Mouse (Mus musculus) embryonic facial prominence, embryonic 14.5 days (tissue): ENCODE results near the gene Olfr718-ps1. TPM values are rescaled to one million over a fixed set of nuclear protein-coding genes. Genes with fewer than 3 reads are reported as not detected.
"Not testable (repeated sequence)": the region's sequence is repeated elsewhere in the genome, so short reads cannot be mapped to it uniquely, and the experiment has no call there.

ENCODE experiments used
- ATAC-seq: fragments of 200-750 bp; cut with Nextera tagmentation; 2 replicates; pipeline ENCODE4 v1.8.0; 2017; ENCODE audit warnings: low read depth, moderate number of reproducible peaks, moderate TSS enrichment
- DNase-seq: peaks from one replicate; pipeline ENCODE4 v3.0.0-alpha.2; 2015; ENCODE audit warnings: low spot score
- H3K27ac ChIP-seq: fragments of 300-500 bp; sonication (generic); replicated peaks from 2 replicates; pipeline ENCODE4 v1.5.1; 2014; ENCODE audit warnings: low read depth, mild to moderate bottlenecking, low read length, moderate library complexity
- H3K27me3 ChIP-seq: fragments of 300-500 bp; sonication (generic); replicated peaks from 2 replicates; pipeline ENCODE4 v1.6.1; 2014; ENCODE audit warnings: low read length; ENCODE audit not compliant: control insufficient read depth, insufficient read depth
- H3K36me3 ChIP-seq: fragments of 300-500 bp; sonication (generic); 2 replicates; pipeline ENCODE4 v1.6.1; 2014; ENCODE audit warnings: low read length, mixed read lengths; ENCODE audit not compliant: control insufficient read depth, insufficient read depth
- H3K4me1 ChIP-seq: fragments of 300-500 bp; sonication (generic); 2 replicates; pipeline ENCODE4 v1.6.1; 2014; ENCODE audit warnings: antibody characterized with exemption, low read length; ENCODE audit not compliant: control insufficient read depth, insufficient read depth
- H3K4me2 ChIP-seq: fragments of 300-500 bp; sonication (generic); 2 replicates; pipeline ENCODE4 v1.6.1; 2014; ENCODE audit warnings: low read depth, mild to moderate bottlenecking, low read length, moderate library complexity, mixed read lengths
- H3K4me3 ChIP-seq: fragments of 300-500 bp; sonication (generic); 2 replicates; pipeline ENCODE4 v1.5.1; 2014; ENCODE audit warnings: low read depth, mild to moderate bottlenecking, low read length
- H3K9ac ChIP-seq: fragments of 300-500 bp; sonication (generic); 2 replicates; pipeline ENCODE4 v1.6.1; 2014; ENCODE audit warnings: low read depth, mild to moderate bottlenecking, low read length, moderate library complexity, mixed read lengths
- H3K9me3 ChIP-seq: fragments of 300-500 bp; sonication (generic); 2 replicates; pipeline ENCODE4 v1.6.1; 2016; ENCODE audit warnings: low read length; ENCODE audit not compliant: control insufficient read depth
- whole genome bisulfite sequencing: fragments of 180-500 bp; shearing (Covaris S2); extraction: QIAGEN DNeasy Blood & Tissue Kit; methylation state at CpG from one replicate; pipeline ENCODE4 v1.1.7; 2014; 5-methylcytosine and 5-hydroxymethylcytosine counted together
- polyA plus RNA-seq: library from polyadenylated mRNA; unstranded; fragments of >200 nt; fragmentation: Nextera tagmentation; extraction: Ambion mirVana; gene quantifications from 2 replicates; pipeline ENCODE4 v1.2.1, GENCODE M21; 2014

Gene Olfr718-ps1
- polyA plus RNA-seq, 1 experiment from 2014 or later, result not detected

- Histone ChIP-seq H3K36me3 (no peaks in the 10 kb centered on the region), H3K27ac (no peak overlapping the region), H3K9me3 (0 out of 2 replicates have a peak, but pooled peaks cover 3% of the 10 kb centered on the region), H3K4me2 (no peak overlapping the region), H3K27me3 (no peaks in the 10 kb centered on the region), H3K9ac (no peak overlapping the region), H3K4me3 (no peak overlapping the region), H3K4me1 (no peaks in the 10 kb centered on the region)
- WGBS, result 94% methylated on average over 7 of the region's 7 CpGs
- ATAC-seq (no peak), DNase-seq (no peak)
Measured at GRCm38 (mm10) chr5:143135042-143135441, 12.3 kb downstream of the Olfr718-ps1 start.

- 86% methylated on average over 3 of the region's 6 CpGs for WGBS
- not testable (repeated sequence) for H3K4me1 ChIP-seq, H3K27me3 ChIP-seq, H3K4me2 ChIP-seq, H3K9ac ChIP-seq, H3K27ac ChIP-seq, ATAC-seq, H3K9me3 ChIP-seq, H3K36me3 ChIP-seq, DNase-seq, H3K4me3 ChIP-seq
Measured at GRCm38 (mm10) chr5:143134216-143135010, 13.0 kb downstream of the Olfr718-ps1 start.

DNA sequence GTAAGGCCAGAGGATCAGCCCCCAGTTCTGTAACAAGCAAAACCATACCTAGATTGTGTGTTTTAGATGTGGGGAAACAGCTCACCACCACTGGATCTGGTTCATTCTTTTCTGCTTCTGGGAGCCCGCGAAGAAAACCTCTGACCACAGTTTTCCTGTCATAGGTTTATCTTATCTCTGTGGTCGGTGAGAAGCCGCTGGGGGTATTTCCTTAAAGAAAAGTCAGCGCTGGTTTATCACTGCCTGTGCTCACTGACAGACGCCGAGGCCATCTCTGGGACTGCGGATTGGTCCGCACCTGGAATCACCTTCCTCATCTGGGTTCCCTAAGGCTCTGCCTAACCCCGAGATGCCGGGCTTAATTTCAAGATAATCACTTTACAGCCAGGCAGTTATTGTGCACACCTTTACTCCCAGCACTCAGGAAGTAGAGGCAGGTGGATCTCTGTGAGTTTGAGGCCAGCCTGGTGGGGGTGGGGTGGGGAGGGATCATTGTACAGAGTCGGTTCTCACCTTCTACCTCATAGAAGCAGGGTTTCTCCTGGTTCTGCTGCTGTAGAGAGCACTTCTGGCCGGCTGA, 14.4 kb downstream of the Olfr718-ps1 start:
- H3K9ac ChIP-seq, result no peak overlapping the region
- H3K4me3 ChIP-seq, result no peak overlapping the region
- no peaks in the 10 kb centered on the region for H3K27me3 ChIP-seq
- no peak overlapping the region for H3K4me2 ChIP-seq
- ATAC-seq, result no peak
- no peaks in the 10 kb centered on the region for H3K36me3 ChIP-seq
- WGBS, result 71% methylated on average over 13 of the region's 13 CpGs
- H3K4me1 ChIP-seq, result no peaks in the 10 kb centered on the region
- no peak overlapping the region for H3K27ac ChIP-seq
- peaks cover 18% of the 10 kb centered on the region for H3K9me3 ChIP-seq
- no peak for DNase-seq

GRCm38 (mm10) chr5:143130342-143130741, 17.0 kb downstream of the Olfr718-ps1 start:
- DNase-seq (no peak), ATAC-seq (no peak)
- Histone ChIP-seq H3K4me1 (no peaks in the 10 kb centered on the region), H3K27me3 (no peaks in the 10 kb centered on the region), H3K4me3 (no peak overlapping the region), H3K9ac (no peak overlapping the region), H3K27ac (no peak overlapping the region), H3K9me3 (peaks cover 18% of the 10 kb centered on the region), H3K36me3 (no peaks in the 10 kb centered on the region), H3K4me2 (no peak overlapping the region)
- WGBS, result 87% methylated on average over 7 of the region's 7 CpGs

DNA sequence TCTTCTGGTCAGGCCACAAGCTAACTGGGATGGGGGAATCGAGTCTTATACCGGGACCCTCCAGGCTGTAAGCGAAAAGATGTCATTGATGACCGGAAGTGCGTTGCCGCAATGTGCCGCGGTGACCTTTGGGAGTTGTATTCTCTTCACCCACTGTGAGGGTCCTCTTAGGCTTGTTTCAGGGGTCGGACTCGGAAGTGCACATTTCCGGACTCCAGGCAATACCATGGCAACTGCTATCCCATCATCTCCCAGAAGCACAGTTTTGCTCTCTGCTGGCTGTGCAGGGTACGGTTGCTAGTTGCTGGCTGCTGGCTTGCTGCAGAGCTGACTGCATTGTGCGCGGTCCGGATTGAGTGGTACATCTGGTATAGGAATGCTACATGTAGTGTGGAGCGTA, 18.3 kb downstream of the Olfr718-ps1 start:
- H3K9me3 ChIP-seq, result peaks cover 18% of the 10 kb centered on the region
- ATAC-seq (no peak), DNase-seq (no peak)
- H3K27me3 ChIP-seq, result no peaks in the 10 kb centered on the region
- no peak overlapping the region for H3K9ac ChIP-seq
- no peak overlapping the region for H3K4me3 ChIP-seq
- no peaks in the 10 kb centered on the region for H3K36me3 ChIP-seq
- 97% methylated on average over 16 of the region's 16 CpGs for WGBS
- no peak overlapping the region for H3K4me2 ChIP-seq
- no peaks in the 10 kb centered on the region for H3K4me1 ChIP-seq
- H3K27ac ChIP-seq, result no peak overlapping the region

DNA sequence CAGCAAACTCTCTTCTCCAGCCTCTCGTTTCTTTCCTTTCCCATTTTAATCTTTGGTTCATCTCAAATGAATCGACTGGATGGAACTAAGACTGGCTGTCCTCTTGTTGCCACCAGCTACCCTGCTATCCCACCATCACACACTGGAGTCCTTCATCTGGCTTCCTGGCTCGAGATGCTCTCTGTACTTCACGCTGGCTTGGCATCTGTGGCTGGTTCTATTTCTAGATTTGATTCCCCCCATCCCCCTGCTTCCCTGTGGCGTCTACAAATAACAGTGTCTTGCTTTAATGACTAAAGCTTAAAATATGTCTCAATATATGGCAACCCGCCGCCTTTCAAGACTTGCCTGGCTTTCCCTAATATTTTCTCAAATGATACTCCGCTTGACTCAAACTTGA, 19.5 kb downstream of the Olfr718-ps1 start:
- no peak for ATAC-seq
- no peaks in the 10 kb centered on the region for H3K27me3 ChIP-seq
- H3K9ac ChIP-seq, result no peak overlapping the region
- DNase-seq, result no peak
- peaks cover 18% of the 10 kb centered on the region for H3K9me3 ChIP-seq
- no peaks in the 10 kb centered on the region for H3K4me1 ChIP-seq
- H3K4me3 ChIP-seq, result no peak overlapping the region
- H3K27ac ChIP-seq, result no peak overlapping the region
- no peak overlapping the region for H3K4me2 ChIP-seq
- WGBS, result 77% methylated on average over 8 of the region's 8 CpGs
- H3K36me3 ChIP-seq, result no peaks in the 10 kb centered on the region

- no peak for ATAC-seq
- no peaks in the 10 kb centered on the region for H3K36me3 ChIP-seq
- WGBS, result 60% methylated on average over 4 of the region's 4 CpGs
- H3K9ac ChIP-seq, result no peak overlapping the region
- H3K9me3 ChIP-seq, result peaks cover 18% of the 10 kb centered on the region
- no peak overlapping the region for H3K4me2 ChIP-seq
- H3K4me1 ChIP-seq, result no peaks in the 10 kb centered on the region
- H3K27ac ChIP-seq, result no peak overlapping the region
- DNase-seq, result no peak
- no peak overlapping the region for H3K4me3 ChIP-seq
- no peaks in the 10 kb centered on the region for H3K27me3 ChIP-seq
Measured at GRCm38 (mm10) chr5:143126908-143127307, 20.5 kb downstream of the Olfr718-ps1 start.

DNA sequence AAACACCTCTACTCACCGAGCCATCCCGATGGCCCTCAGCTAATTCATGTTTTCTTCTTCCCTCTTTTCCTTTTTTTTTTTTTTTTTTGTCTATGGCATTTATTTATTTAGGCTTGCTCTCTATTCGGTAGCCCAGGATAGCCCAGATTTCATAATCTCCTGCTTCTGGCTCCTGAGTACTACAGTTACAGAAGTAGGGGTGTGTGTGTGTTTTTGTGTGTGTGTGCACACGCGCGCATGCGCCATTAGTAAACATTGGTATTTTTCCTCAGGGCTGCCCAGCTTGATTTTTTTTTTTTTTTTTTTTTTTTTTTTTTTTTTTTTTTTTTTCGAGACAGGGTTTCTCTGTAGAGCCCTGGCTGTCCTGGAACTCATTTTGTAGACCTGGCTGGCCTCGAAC, 21.3 kb downstream of the Olfr718-ps1 start:
- Histone ChIP-seq H3K4me2 (no peak overlapping the region), H3K4me3 (no peak overlapping the region), H3K4me1 (no peaks in the 10 kb centered on the region), H3K36me3 (no peaks in the 10 kb centered on the region), H3K9ac (no peak overlapping the region), H3K9me3 (peaks cover 18% of the 10 kb centered on the region), H3K27ac (no peak overlapping the region), H3K27me3 (no peaks in the 10 kb centered on the region)
- 84% methylated on average over 9 of the region's 9 CpGs for WGBS
- no peak for ATAC-seq
- no peak for DNase-seq

GRCm38 (mm10) chr5:143125601-143126000, 21.8 kb downstream of the Olfr718-ps1 start:
- no peaks in the 10 kb centered on the region for H3K4me1 ChIP-seq

More at GRCm38 (mm10) chr5:143125601-143126000, 21.8 kb downstream of the Olfr718-ps1 start:
- no peak overlapping the region for H3K4me3 ChIP-seq
- H3K27me3 ChIP-seq, result no peaks in the 10 kb centered on the region
- no peak for ATAC-seq
- no peak overlapping the region for H3K4me2 ChIP-seq
- H3K27ac ChIP-seq, result no peak overlapping the region
- WGBS, result 66% methylated on average over 7 of the region's 7 CpGs
- peaks cover 18% of the 10 kb centered on the region for H3K9me3 ChIP-seq
- no peak for DNase-seq
- no peaks in the 10 kb centered on the region for H3K36me3 ChIP-seq
- H3K9ac ChIP-seq, result no peak overlapping the region
